Comparison of ENCODE assay signal across 24 mouse cellular contexts in genomic region chr6:146741986-146742635, GRCm38 (mm10). TPM values are rescaled to one million over a fixed set of nuclear protein-coding genes. Genes with fewer than 3 reads are reported as not detected.
DNase-seq lines count a peak whose midpoint lies in the region; ATAC-seq and TF ChIP-seq lines count a peak whose summit lies in the region.
"Had no signal": no experiment of that assay in that cellular context is flagged by ENCODE, and none has a peak within 500 bp of the region (broad histone marks: within the 10 kb centered on the region; RNA-seq: fewer than 3 reads in every experiment).

No protein-coding gene starts in this region.

- H3K27ac ChIP-seq in heart, embryonic 13.5 days (replicated peaks) = no peak overlapping the region
- no peak overlapping the region for H3K27ac ChIP-seq in heart, embryonic 11.5 days (ENCODE audit: low read depth, low read length)
- peak overlapping the region; percentile 13; the same call in 1 of the 2 replicates for H3K27ac ChIP-seq in brown adipose tissue, adult 24 weeks (replicated peaks; ENCODE audit: low read depth, low read length)
- peak overlapping the region; percentile 37; the same call in 1 of the 2 replicates for H3K27ac ChIP-seq in stomach, postnatal 0 days (replicated peaks)
- H3K27ac ChIP-seq: embryonic facial prominence, embryonic 13.5 days; forebrain, embryonic 15.5 days; hindbrain, embryonic 10.5 days; hindbrain, embryonic 14.5 days; intestine, embryonic 15.5 days had no signal

- no peaks in the 10 kb centered on the region for H3K27me3 ChIP-seq in heart, embryonic 13.5 days (replicated peaks)
- no peaks in the 10 kb centered on the region for H3K27me3 ChIP-seq in heart, embryonic 11.5 days (ENCODE audit: control insufficient read depth, insufficient read depth, low read length)
- no peaks in the 10 kb centered on the region for H3K27me3 ChIP-seq in stomach, postnatal 0 days (ENCODE audit: control insufficient read depth, insufficient read depth, low read length)
- H3K27me3 ChIP-seq: CH12.LX; embryonic facial prominence, embryonic 13.5 days; forebrain, embryonic 15.5 days; intestine, embryonic 15.5 days had no signal

- H3K4me1 ChIP-seq in heart, embryonic 13.5 days = peaks cover 79% of the 10 kb centered on the region
- peaks cover 13% of the 10 kb centered on the region for H3K4me1 ChIP-seq in heart, embryonic 11.5 days (ENCODE audit: control insufficient read depth, insufficient read depth, low read length)
- H3K4me1 ChIP-seq in brown adipose tissue, adult 24 weeks (ENCODE audit: control insufficient read depth, insufficient read depth, insufficient read length, low read length) = peaks cover 9% of the 10 kb centered on the region
- 0 out of 2 replicates have a peak, but pooled peaks cover 3% of the 10 kb centered on the region for H3K4me1 ChIP-seq in stomach, postnatal 0 days (replicated peaks; ENCODE audit: control insufficient read depth, insufficient read depth)
- H3K4me1 ChIP-seq: intestine, embryonic 15.5 days had no signal

- H3K4me3 ChIP-seq in heart, embryonic 13.5 days = no peak overlapping the region
- no peak overlapping the region for H3K4me3 ChIP-seq in heart, embryonic 11.5 days (ENCODE audit: low read depth, low read length)
- no peak overlapping the region for H3K4me3 ChIP-seq in brown adipose tissue, adult 24 weeks (ENCODE audit: insufficient read depth, low read depth, low read length)
- H3K4me3 ChIP-seq in stomach, postnatal 0 days (ENCODE audit: low read depth, low read length) = no peak overlapping the region
- H3K4me3 ChIP-seq: embryonic facial prominence, embryonic 13.5 days; erythroblast, embryonic 14.5 days; forebrain, embryonic 15.5 days; hindbrain, embryonic 10.5 days; intestine, embryonic 15.5 days had no signal

- TF ChIP-seq EP300 in stomach, postnatal 0 days (optimal IDR thresholded peaks at IDR 0.05) = no peak

- peak overlapping the region; percentile 24; the same call in 1 of the 2 replicates for H3K9ac ChIP-seq in heart, embryonic 13.5 days
- no peak overlapping the region for H3K9ac ChIP-seq in heart, embryonic 11.5 days (ENCODE audit: low read depth, low read length)
- no peak overlapping the region for H3K9ac ChIP-seq in stomach, postnatal 0 days (ENCODE audit: low read length)
- H3K9ac ChIP-seq: embryonic facial prominence, embryonic 13.5 days; forebrain, embryonic 15.5 days; hindbrain, embryonic 14.5 days; intestine, embryonic 15.5 days had no signal

- H3K4me2 ChIP-seq in heart, embryonic 13.5 days = no peak overlapping the region
- H3K4me2 ChIP-seq in heart, embryonic 11.5 days = no peak overlapping the region
- no peak overlapping the region for H3K4me2 ChIP-seq in stomach, postnatal 0 days (replicated peaks; ENCODE audit: low read depth)
- H3K4me2 ChIP-seq: embryonic facial prominence, embryonic 13.5 days; forebrain, embryonic 15.5 days; hindbrain, embryonic 14.5 days; intestine, embryonic 15.5 days had no signal

- no peak for ATAC-seq in heart, embryonic 13.5 days (ENCODE audit: extremely low read depth, insufficient number of reproducible peaks, low FRiP score, low TSS enrichment)
- no peak for ATAC-seq in heart, embryonic 11.5 days (replicated peaks; ENCODE audit: insufficient number of reproducible peaks, low FRiP score, low TSS enrichment)
- ATAC-seq in stomach, postnatal 0 days (ENCODE audit: low FRiP score, low TSS enrichment) = no peak
- ATAC-seq: forebrain, embryonic 15.5 days; intestine, embryonic 15.5 days had no signal

- no peak for TF ChIP-seq CTCF in stomach, postnatal 0 days (IDR thresholded peaks at IDR 0.05; ENCODE audit: low read depth)

- H3K36me3 ChIP-seq in heart, embryonic 13.5 days = 0 out of 2 replicates have a peak, but pooled peaks cover 2% of the 10 kb centered on the region
- H3K36me3 ChIP-seq in heart, embryonic 11.5 days (ENCODE audit: control insufficient read depth, insufficient read depth, low read length) = no peaks in the 10 kb centered on the region
- H3K36me3 ChIP-seq in stomach, postnatal 0 days (ENCODE audit: control insufficient read depth, insufficient read depth, low read length) = no peaks in the 10 kb centered on the region
- H3K36me3 ChIP-seq: embryonic facial prominence, embryonic 13.5 days; forebrain, embryonic 15.5 days; hindbrain, embryonic 10.5 days; intestine, embryonic 15.5 days had no signal

- DNase-seq in adrenal gland, adult 2 months = peak; percentile 18
- DNase-seq in adrenal gland, postnatal 4 days (ENCODE audit: low spot score in 2 of 2) = no peak
- DNase-seq in stomach, postnatal 0 days (ENCODE audit: low spot score) = no peak
- DNase-seq in embryo, embryonic 9.5 days (ENCODE audit: extremely low spot score) = no peak
- DNase-seq in right cerebral cortex, postnatal 36 days (ENCODE audit: low spot score in 2 of 2) = no peak
- DNase-seq: adrenal gland, postnatal 14 days; cerebellum, adult 11 months; cerebellum, adult 8-10 months; cerebellum, postnatal 14 days; embryo, embryonic 11 days; gastrocnemius, postnatal 25 days; kidney, adult 18-20 months had no signal

- no peaks in the 10 kb centered on the region for H3K9me3 ChIP-seq in heart, embryonic 13.5 days
- no peaks in the 10 kb centered on the region for H3K9me3 ChIP-seq in heart, embryonic 11.5 days (replicated peaks; ENCODE audit: control insufficient read depth, low read length)
- no peaks in the 10 kb centered on the region for H3K9me3 ChIP-seq in stomach, postnatal 0 days (ENCODE audit: control insufficient read depth, low read length)
- H3K9me3 ChIP-seq: embryonic facial prominence, embryonic 13.5 days; forebrain, embryonic 15.5 days; hindbrain, embryonic 10.5 days; intestine, embryonic 15.5 days had no signal

- 74% methylated on average over 5 of the region's 5 CpGs for WGBS in heart, embryonic 13.5 days
- 74% methylated on average over 5 of the region's 5 CpGs for WGBS in heart, embryonic 11.5 days (ENCODE audit: insufficient replicate concordance)
- 57% methylated on average over 5 of the region's 5 CpGs for WGBS in stomach, postnatal 0 days

RNA-seq across cellular contexts. Expression of gene Stk38l, which starts 17.3 kb away (rescaled TPM):
- 10 to 100 TPM; 19.7 to 21.7 TPM for total RNA-seq in adrenal gland, adult 2 months (2021)
- 0.97 and 1.6 TPM in 2 replicates for polyA plus RNA-seq in adrenal gland, adult 2 months (2012; rRNA removed)
- 10 to 100 TPM; 13.7 to 17.4 TPM for total RNA-seq in adrenal gland, postnatal 4 days (2021)
- polyA plus RNA-seq in heart, embryonic 13.5 days (2015; fragmentation: Nextera tagmentation; extraction: Ambion mirVana) = 37.9 and 41.4 TPM in 2 replicates
- 42.4 and 46.7 TPM in 2 replicates for polyA plus RNA-seq in heart, embryonic 11.5 days (2014; fragmentation: Nextera tagmentation; extraction: Ambion mirVana)
- polyA plus RNA-seq in brown adipose tissue, adult 24 weeks (2012; ENCODE audit: insufficient read depth, insufficient read length, missing spikeins) = 13.7 and 28.0 TPM in 2 replicates
- polyA plus RNA-seq in stomach, postnatal 0 days (2015; fragmentation: Nextera tagmentation; extraction: Ambion mirVana) = 16.9 and 17.3 TPM in 2 replicates

RNA-seq across cellular contexts. Expression of gene Arntl2, which starts 53.7 kb away (rescaled TPM):
- 1 to 10 TPM; 1.6 TPM for total RNA-seq in adrenal gland, adult 2 months (2021)
- 6.1 and 8.9 TPM in 2 replicates for polyA plus RNA-seq in adrenal gland, adult 2 months (2012; rRNA removed)
- 1 to 10 TPM; 3.6 to 3.7 TPM for total RNA-seq in adrenal gland, postnatal 4 days (2021)
- 2.2 and 2.5 TPM in 2 replicates for polyA plus RNA-seq in heart, embryonic 13.5 days (2015; fragmentation: Nextera tagmentation; extraction: Ambion mirVana)
- 1.9 and 3.3 TPM in 2 replicates for polyA plus RNA-seq in heart, embryonic 11.5 days (2014; fragmentation: Nextera tagmentation; extraction: Ambion mirVana)
- polyA plus RNA-seq in brown adipose tissue, adult 24 weeks (2012; ENCODE audit: insufficient read depth, insufficient read length, missing spikeins) = 2.3 and 3.5 TPM in 2 replicates
- 3.8 and 4.7 TPM in 2 replicates for polyA plus RNA-seq in stomach, postnatal 0 days (2015; fragmentation: Nextera tagmentation; extraction: Ambion mirVana)
- total RNA-seq: CH12.LX; common myeloid progenitor, adult 5-6 weeks; granulocyte monocyte progenitor cell, adult 5-6 weeks had no signal
- polyA plus RNA-seq: erythroblast, embryonic 14.5 days had no signal

Comparison
In these comparisons a context has a peak if more than half of its experiments do, and no peak if none do; other contexts are left out.
1. H3K27ac ChIP-seq: peak in brown adipose tissue, adult 24 weeks (single experiment) and stomach, postnatal 0 days (single experiment); none in heart, embryonic 13.5 days (single experiment) and heart, embryonic 11.5 days (single experiment).